Mouse (Mus musculus): ENCODE data around the gene Mapkap1. TPM values are rescaled to one million over a fixed set of nuclear protein-coding genes. Genes with fewer than 3 reads are reported as not detected.

The Mapkap1 gene
- polyA plus RNA-seq, 1 experiment from 2014 or later: 61.0 TPM

- H3K9ac ChIP-seq (ENCODE audit: low read length): no peak overlapping the region
- no peak overlapping the region for H3K4me2 ChIP-seq (replicated peaks; ENCODE audit: low read depth)
- no peaks in the 10 kb centered on the region for H3K36me3 ChIP-seq (ENCODE audit: control insufficient read depth, insufficient read depth, low read length)
- ATAC-seq (ENCODE audit: low FRiP score, low TSS enrichment) (no peak), DNase-seq (ENCODE audit: low spot score) (no peak)
- 76% methylated on average over 5 of the region's 5 CpGs for WGBS
- TF ChIP-seq CTCF (IDR thresholded peaks at IDR 0.05; ENCODE audit: low read depth) (no peak), EP300 (optimal IDR thresholded peaks at IDR 0.05) (no peak)
- no peak overlapping the region for H3K27ac ChIP-seq (replicated peaks)
- H3K27me3 ChIP-seq (ENCODE audit: control insufficient read depth, insufficient read depth, low read length): no peaks in the 10 kb centered on the region
- H3K9me3 ChIP-seq (ENCODE audit: control insufficient read depth, low read length): no peaks in the 10 kb centered on the region
- H3K4me1 ChIP-seq (replicated peaks; ENCODE audit: control insufficient read depth, insufficient read depth): no peaks in the 10 kb centered on the region
- H3K4me3 ChIP-seq (ENCODE audit: low read depth, low read length): no peak overlapping the region
Measured at GRCm38 (mm10) chr2:34515263-34515662, 108.7 kb downstream of the Mapkap1 start.

DNA sequence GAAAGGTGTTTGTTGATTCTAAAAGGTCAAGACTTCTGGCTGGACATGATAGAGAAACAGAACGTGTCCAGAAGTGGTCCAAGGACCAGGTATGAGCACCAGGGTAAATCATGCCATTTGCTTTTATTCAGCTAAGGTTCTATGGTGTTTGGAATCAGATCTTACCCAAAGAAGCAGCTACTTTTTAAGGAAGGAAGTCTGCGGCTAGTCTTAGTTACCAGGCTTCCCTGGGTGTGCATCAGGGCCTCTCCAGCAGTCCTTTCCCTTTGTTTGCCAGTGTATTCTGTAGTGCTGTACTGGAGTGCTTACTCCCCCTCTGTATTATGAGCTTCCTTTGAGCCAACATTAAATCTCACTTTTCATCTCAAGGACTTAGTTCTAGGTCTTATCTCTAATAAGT is 111.5 kb downstream of the Mapkap1 start:
- ATAC-seq (ENCODE audit: low FRiP score, low TSS enrichment) (no peak), DNase-seq (ENCODE audit: low spot score) (no peak)
- no peaks in the 10 kb centered on the region for H3K36me3 ChIP-seq (ENCODE audit: control insufficient read depth, insufficient read depth, low read length)
- TF ChIP-seq EP300 (optimal IDR thresholded peaks at IDR 0.05): no peak
- TF ChIP-seq CTCF (IDR thresholded peaks at IDR 0.05; ENCODE audit: low read depth): no peak
- no peak overlapping the region for H3K4me3 ChIP-seq (ENCODE audit: low read depth, low read length)
- no peak overlapping the region for H3K4me2 ChIP-seq (replicated peaks; ENCODE audit: low read depth)
- no peak overlapping the region for H3K9ac ChIP-seq (ENCODE audit: low read length)
- no peak overlapping the region for H3K27ac ChIP-seq (replicated peaks)
- no peaks in the 10 kb centered on the region for H3K9me3 ChIP-seq (ENCODE audit: control insufficient read depth, low read length)
- 67% methylated on average over 2 of the region's 2 CpGs for WGBS
- no peaks in the 10 kb centered on the region for H3K4me1 ChIP-seq (replicated peaks; ENCODE audit: control insufficient read depth, insufficient read depth)
- H3K27me3 ChIP-seq (ENCODE audit: control insufficient read depth, insufficient read depth, low read length): no peaks in the 10 kb centered on the region

- Histone ChIP-seq H3K4me1 (replicated peaks; ENCODE audit: control insufficient read depth, insufficient read depth) (no peaks in the 10 kb centered on the region), H3K36me3 (ENCODE audit: control insufficient read depth, insufficient read depth, low read length) (no peaks in the 10 kb centered on the region), H3K9me3 (ENCODE audit: control insufficient read depth, low read length) (no peaks in the 10 kb centered on the region), H3K9ac (ENCODE audit: low read length) (no peak overlapping the region), H3K27me3 (ENCODE audit: control insufficient read depth, insufficient read depth, low read length) (no peaks in the 10 kb centered on the region), H3K27ac (replicated peaks) (no peak overlapping the region), H3K4me2 (replicated peaks; ENCODE audit: low read depth) (no peak overlapping the region), H3K4me3 (ENCODE audit: low read depth, low read length) (no peak overlapping the region)
- ATAC-seq (ENCODE audit: low FRiP score, low TSS enrichment): no peak
- TF ChIP-seq CTCF (IDR thresholded peaks at IDR 0.05; ENCODE audit: low read depth) (no peak), EP300 (optimal IDR thresholded peaks at IDR 0.05) (no peak)
- no peak for DNase-seq (ENCODE audit: low spot score)
- WGBS: 86% methylated on average over 5 of the region's 5 CpGs
Measured at GRCm38 (mm10) chr2:34518526-34518925, 112.0 kb downstream of the Mapkap1 start.

- Histone ChIP-seq H3K9ac (ENCODE audit: low read length) (no peak overlapping the region), H3K27ac (replicated peaks) (no peak overlapping the region), H3K4me3 (ENCODE audit: low read depth, low read length) (no peak overlapping the region), H3K27me3 (ENCODE audit: control insufficient read depth, insufficient read depth, low read length) (no peaks in the 10 kb centered on the region), H3K4me2 (replicated peaks; ENCODE audit: low read depth) (no peak overlapping the region), H3K4me1 (replicated peaks; ENCODE audit: control insufficient read depth, insufficient read depth) (no peaks in the 10 kb centered on the region), H3K36me3 (ENCODE audit: control insufficient read depth, insufficient read depth, low read length) (no peaks in the 10 kb centered on the region), H3K9me3 (ENCODE audit: control insufficient read depth, low read length) (no peaks in the 10 kb centered on the region)
- ATAC-seq (ENCODE audit: low FRiP score, low TSS enrichment) (0 out of 2 replicates have a peak, but pooled peaks have one; percentile 47), DNase-seq (ENCODE audit: low spot score) (peak; percentile 64)
- 51% methylated on average over 6 of the region's 6 CpGs for WGBS
- peak; percentile 84 for TF ChIP-seq CTCF (IDR thresholded peaks at IDR 0.05; ENCODE audit: low read depth)
- TF ChIP-seq EP300 (optimal IDR thresholded peaks at IDR 0.05): no peak
Measured at GRCm38 (mm10) chr2:34519525-34519924, 113.0 kb downstream of the Mapkap1 start.

GRCm38 (mm10) chr2:34521384-34521783 is 114.8 kb downstream of the Mapkap1 start:
- TF ChIP-seq EP300 (optimal IDR thresholded peaks at IDR 0.05) (no peak), CTCF (IDR thresholded peaks at IDR 0.05; ENCODE audit: low read depth) (no peak)

DNA sequence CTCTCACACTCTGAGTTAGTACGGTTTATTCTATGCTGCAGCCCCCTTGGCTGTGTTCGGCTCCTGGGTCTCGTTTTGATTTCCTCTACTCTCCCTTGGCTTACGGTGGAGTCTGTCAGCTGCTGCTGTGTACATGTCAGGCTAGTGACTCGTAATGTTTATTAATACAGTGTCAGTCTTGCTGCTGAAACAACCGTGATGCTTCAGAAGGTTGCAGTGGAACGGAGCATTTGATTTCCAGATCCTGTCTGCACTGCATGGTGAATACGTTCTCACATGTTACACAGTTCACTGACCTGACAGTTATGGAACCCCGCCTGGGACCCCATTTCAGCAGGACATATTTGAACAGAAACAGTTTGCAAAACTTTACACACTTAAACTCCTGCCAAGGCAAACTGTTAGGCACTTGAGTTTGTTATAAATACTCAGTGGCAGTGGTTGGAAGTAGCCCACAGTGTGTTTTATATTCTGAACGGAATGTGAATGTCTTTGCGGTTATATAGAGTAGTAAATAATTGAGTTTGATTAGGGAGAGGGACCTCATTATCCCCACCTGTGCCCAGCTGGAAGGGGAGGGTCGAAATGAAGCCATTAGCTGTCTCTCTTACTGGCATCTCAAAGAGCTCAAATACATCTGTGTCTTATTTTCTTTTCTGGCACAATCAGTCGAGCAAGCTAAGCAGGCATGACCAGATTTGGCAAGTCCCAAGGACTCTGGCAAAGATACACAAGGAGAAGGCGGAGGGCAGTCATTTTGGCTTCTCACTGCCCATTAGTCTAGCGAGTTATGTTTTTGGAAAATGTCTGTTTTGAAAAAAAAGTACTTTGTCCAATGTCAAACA is 120.2 kb downstream of the Mapkap1 start:
- H3K36me3 ChIP-seq (ENCODE audit: control insufficient read depth, insufficient read depth, low read length): no peaks in the 10 kb centered on the region
- no peaks in the 10 kb centered on the region for H3K27me3 ChIP-seq (ENCODE audit: control insufficient read depth, insufficient read depth, low read length)
- no peaks in the 10 kb centered on the region for H3K9me3 ChIP-seq (ENCODE audit: control insufficient read depth, low read length)
- H3K4me2 ChIP-seq (replicated peaks; ENCODE audit: low read depth): no peak overlapping the region
- H3K4me3 ChIP-seq (ENCODE audit: low read depth, low read length): no peak overlapping the region
- WGBS: 32% methylated on average over 15 of the region's 15 CpGs
- no peak for TF ChIP-seq CTCF (IDR thresholded peaks at IDR 0.05; ENCODE audit: low read depth)
- no peak for TF ChIP-seq EP300 (optimal IDR thresholded peaks at IDR 0.05)
- ATAC-seq (ENCODE audit: low FRiP score, low TSS enrichment) (peak; percentile 35; the same call in 1 of the 2 replicates), DNase-seq (ENCODE audit: low spot score) (no peak)
- peak overlapping the region; percentile 72 for H3K27ac ChIP-seq (replicated peaks)
- H3K4me1 ChIP-seq (replicated peaks; ENCODE audit: control insufficient read depth, insufficient read depth): peaks cover 2% of the 10 kb centered on the region; the same call in 1 of the 2 replicates
- no peak overlapping the region for H3K9ac ChIP-seq (ENCODE audit: low read length)

More at GRCm38 (mm10) chr2:34521384-34521783, 114.8 kb downstream of the Mapkap1 start:
- Histone ChIP-seq H3K9ac (ENCODE audit: low read length) (no peak overlapping the region), H3K27me3 (ENCODE audit: control insufficient read depth, insufficient read depth, low read length) (no peaks in the 10 kb centered on the region), H3K4me1 (replicated peaks; ENCODE audit: control insufficient read depth, insufficient read depth) (no peaks in the 10 kb centered on the region), H3K27ac (replicated peaks) (no peak overlapping the region), H3K4me3 (ENCODE audit: low read depth, low read length) (no peak overlapping the region), H3K36me3 (ENCODE audit: control insufficient read depth, insufficient read depth, low read length) (no peaks in the 10 kb centered on the region), H3K9me3 (ENCODE audit: control insufficient read depth, low read length) (no peaks in the 10 kb centered on the region), H3K4me2 (replicated peaks; ENCODE audit: low read depth) (no peak overlapping the region)
- DNase-seq (ENCODE audit: low spot score): no peak
- WGBS: 90% methylated on average over 3 of the region's 3 CpGs
- no peak for ATAC-seq (ENCODE audit: low FRiP score, low TSS enrichment)

Measured in stomach, postnatal 0 days (tissue).